Mouse (Mus musculus) megakaryocyte, embryonic 14.5 days (primary cell): ENCODE results near the gene Skil.

Experiments
- FLI1 ChIP-seq: IDR thresholded peaks from 2 replicates; pipeline ENCODE4 v1.6.1; 2012; ENCODE audit warnings: low read length, inconsistent platforms, mixed read lengths
- GATA1 ChIP-seq: IDR thresholded peaks from 3 replicates; pipeline ENCODE4 v1.6.1; 2012; ENCODE audit warnings: mixed read lengths, low read length, inconsistent platforms, borderline replicate concordance

GRCm38 (mm10) chr3:31079450-31079849, 15.4 kb upstream of the Skil start:
- TF ChIP-seq GATA1 (no peak), FLI1 (no peak)
